Mouse (Mus musculus) cerebellum, adult 9-11 months (tissue): ENCODE data around the gene Arhgap10.
"Not testable (repeated sequence)": the region's sequence is repeated elsewhere in the genome, so short reads cannot be mapped to it uniquely, and the experiment has no call there.

Experiments used
- DNase-seq: peaks from one replicate; pipeline ENCODE4 v3.0.0; 2022

Gene Arhgap10

DNA sequence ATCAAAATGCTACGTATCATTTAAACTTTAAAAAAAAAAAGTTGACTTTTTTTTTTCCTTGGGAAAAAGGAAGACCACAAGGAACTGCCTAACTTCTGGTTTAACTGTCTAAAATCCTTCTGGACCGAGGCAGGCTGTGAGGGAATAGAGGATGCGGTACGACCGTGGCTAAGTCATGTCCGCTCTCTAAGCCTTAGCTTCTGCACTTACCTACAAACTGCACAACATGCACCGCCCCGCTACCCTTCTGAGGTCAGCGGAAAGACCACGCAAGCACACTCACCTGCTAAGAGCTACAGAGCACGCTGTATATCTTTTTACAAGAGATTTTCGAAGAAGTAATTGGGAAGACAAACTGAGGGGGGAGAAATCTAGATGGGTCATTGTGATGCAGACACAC, 186.6 kb downstream of the Arhgap10 start:
- no peak for DNase-seq

DNA sequence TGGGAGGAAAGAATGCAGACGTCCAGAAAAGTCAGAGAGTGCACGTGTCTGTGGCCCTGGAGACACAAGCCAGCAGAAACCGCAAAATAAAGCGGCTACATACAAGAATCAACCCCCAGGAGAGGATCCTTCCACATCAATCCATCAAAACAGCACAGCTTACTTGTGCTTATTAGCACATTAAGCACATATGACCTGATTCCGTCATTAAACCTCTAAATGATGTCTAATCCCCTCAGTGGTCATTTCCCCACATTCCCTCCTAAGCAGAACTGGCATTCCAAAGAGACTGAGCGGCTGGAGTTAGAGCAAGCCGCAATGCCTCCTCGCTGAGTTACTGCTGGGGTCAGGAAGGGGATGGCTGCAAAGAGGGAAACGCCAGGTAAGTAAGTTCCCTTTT, 187.4 kb downstream of the Arhgap10 start:
- no peak for DNase-seq

DNA sequence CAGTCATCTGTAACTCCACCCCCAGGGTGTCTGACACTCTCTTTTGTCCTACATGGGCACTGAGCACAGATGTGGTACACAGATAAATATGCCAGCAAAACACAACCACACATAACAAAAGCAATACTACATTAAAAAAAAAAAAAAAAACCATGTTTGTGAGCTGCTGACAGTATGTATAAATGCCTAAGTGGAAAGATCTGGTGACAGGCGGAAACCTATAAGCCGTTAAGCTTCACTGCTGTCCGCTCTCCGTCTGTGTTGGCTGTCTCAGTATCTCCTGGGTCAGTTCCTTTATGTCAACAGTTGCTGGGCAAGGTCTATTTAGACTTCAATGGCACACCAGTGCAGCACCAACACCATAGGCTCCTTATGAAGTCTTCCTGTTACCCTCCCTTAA, 188.0 kb downstream of the Arhgap10 start:
- no peak for DNase-seq

DNA sequence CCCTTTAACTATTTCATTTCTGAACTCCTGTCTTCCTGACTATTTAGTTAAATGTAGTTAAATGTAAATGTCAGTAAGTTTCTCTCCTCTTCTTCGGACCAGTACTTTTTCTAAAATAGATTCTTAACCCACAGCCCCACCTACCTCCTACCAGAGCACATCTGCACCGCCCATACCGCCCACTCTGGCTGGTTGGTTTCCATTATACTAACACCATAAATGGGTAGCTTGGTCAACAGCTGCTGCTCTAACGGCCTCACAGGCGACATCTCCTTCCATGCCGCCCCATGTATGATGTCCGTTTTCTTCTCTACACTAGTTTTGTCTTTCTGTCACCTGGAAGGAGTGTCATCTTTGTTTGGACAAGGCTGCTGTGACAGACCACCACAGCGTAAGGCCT, 189.3 kb downstream of the Arhgap10 start:
- DNase-seq, result no peak

DNA sequence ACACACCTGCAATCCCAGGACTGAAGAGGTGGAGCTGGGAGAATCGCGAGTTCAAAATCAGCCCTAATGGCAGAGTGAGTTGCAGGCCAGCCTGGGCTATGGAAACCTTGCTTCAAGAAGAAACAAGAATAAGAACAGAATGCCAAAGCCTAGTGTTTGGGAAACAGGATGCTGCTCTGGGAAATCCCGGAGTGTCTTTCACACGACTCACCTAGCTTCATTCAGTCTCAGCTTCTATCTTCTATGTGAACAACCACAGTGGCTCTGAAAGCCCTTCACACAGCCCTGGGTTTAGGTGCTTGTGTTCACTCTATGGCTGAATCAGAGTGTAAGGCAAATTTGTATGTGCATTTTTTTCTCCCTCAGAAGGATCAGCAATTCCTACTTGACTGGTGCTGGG, 190.4 kb downstream of the Arhgap10 start:
- no peak for DNase-seq

DNA sequence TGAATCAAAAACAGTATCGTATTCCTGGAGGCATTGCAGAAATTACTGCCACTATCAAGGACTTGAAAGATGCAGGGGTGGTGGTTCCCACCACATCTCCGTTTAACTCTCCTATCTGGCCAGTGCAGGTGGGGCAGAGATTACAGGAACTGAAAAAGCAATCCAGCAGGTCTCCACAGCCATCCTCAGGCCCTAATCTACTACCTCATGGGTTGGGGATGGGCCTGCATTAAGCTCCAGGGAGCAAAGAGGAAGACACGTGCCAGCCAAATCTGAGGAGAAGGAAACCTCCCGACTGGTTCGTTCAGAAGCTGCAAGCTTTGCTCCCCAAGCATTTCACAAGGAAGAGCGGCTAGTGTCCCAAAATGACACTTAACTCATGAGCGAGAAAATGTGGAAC, 195.0 kb downstream of the Arhgap10 start:
- not testable (repeated sequence) for DNase-seq

DNA sequence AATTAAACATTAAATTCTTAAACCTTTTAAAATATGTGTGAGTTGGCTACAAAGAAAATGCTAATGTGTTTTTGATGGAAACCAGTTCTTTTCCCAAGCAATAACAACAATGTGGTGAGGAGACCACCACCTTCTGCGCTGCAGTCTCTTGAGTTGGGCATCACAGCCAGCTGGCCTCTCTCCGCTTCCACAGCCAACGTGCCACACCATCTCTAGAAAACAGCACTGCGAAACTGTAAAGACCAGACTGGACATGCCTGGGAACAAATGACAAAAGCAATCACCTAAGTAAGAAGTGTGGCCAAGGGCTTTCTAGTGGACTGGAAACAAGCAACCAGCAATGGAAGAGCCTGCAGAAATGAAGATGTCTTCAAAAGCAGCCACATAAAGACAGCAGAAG, 195.9 kb downstream of the Arhgap10 start:
- DNase-seq, result no peak

DNA sequence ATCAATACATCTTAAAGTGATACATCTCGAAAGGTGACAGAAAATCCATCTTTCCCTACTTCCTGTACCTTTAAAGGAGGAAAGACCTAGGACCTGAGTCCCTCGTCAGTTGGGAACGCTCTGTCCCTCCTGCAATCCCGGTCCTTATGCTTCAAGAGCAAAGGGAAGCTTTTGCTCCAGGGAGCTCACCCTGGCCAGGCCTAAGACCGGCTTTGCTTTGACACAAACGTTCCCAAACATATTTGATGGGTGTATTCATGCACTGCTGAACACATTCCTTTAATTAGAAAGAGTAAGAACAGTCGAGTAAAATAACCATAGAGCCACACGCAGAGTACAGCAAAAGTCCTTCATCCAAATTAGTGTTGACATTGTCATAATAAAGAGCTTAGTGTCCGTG, 199.2 kb downstream of the Arhgap10 start:
- DNase-seq, result no peak

DNA sequence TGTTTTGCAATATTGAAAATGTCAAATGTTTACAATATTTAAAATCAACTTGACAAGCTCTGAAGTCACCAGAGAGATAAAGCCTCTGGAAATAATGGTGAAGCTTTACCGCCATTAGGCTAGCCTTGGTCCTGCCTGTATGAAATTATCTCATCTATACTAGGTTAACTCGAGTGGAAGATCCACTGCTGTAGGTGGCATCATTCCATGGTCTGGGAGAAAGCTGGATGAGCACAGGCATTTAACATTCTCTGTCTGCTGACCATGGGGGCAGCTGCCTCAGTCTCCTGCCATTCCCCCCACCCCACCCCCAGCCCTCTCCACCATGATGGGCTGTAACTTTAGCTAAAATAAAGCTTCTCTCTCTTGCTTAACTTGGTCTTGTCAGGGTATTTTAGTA, 200.0 kb downstream of the Arhgap10 start:
- no peak for DNase-seq

DNA sequence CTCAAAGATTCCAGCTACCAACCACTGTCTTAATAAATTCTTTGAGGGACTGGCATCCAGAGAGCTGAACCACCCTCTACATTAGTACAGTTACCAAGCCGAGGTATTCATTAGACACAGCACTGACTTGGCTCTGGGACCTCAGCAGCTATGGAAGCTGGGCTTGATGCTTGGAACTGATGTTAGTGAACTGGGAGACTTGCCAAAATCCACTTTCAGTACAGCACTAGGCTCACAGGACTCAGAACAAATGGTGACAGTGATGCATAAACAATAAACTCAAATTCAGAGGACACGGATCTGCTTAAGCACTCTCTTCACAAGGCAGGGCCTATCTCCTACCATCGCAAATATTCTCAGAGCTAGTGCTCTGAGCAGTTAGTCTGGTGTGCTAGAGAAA, 204.8 kb downstream of the Arhgap10 start:
- DNase-seq, result no peak

DNA sequence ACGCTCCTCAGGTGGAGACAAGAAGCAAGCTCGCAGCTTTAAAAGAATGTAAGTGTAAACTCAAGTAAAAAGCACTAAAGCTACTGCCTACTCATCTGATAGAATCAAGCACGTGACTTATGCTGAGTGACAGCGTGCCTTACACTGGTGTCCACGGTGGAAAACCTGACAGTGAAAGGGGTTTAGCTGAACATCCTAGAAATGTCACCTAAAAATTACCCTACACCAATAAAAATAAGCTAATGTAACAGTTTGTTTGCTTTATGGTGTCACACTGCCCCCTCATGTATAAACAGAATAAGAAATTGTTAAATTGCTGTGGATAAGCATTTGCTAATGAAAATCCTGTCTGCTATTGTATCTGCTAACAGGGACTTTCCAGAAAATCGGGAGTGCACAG, 206.0 kb downstream of the Arhgap10 start:
- DNase-seq, result no peak

DNA sequence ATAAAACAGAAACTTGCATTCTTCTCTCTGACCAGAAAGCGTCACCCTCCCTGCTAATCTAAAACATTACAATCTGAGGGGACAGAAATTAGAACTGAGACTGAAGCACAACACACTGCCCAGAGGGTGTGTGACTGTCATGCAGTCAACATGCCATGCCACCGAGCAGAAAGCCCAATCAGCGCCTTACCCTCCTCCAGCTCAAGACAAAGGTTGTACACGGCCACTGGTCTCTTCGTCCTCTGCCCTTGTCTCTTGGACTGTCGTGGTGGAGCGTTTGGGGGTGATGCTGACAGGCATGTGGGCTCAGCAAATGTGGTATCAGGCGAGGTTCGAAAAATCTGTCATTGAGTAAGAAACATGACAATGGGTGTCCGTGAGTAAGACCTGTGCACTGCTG, 207.2 kb downstream of the Arhgap10 start:
- no peak for DNase-seq

DNA sequence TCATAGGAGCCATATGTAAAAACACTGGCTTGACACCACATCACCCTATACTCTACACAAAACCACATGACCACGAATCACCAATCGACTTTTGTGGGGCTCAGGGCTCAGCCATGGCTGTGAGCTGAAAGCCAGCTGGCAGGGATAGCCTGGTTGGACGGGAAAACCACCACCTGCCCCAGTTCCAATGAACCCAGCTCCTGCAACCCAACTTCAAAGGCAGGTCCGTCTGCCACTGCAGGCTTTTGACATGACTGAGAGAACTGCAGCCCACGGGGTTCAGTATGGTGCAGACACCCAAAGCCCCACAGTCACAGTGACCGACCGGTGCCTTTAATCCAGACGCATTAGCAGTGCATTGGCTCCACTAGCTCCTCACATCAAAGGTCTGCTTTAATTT, 207.7 kb downstream of the Arhgap10 start:
- DNase-seq, result peak; percentile 24

DNA sequence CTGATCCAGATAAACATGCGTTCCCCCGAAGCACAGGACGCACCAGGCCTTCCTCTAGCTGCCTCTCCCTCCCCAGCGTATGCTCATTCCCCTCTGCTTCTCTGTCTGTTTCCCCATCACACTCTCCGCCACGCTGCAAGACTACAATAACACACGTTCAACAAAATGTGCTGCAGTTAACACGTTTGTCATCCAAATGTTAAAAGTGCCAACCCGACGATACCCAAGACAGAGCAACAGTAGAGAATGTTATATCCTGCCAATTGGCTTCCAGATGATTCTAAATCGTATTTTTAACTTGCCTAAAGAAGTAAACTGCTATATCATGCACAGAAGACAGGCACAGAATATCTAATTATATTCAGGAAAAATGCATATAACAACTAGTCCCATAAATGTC, 223.2 kb downstream of the Arhgap10 start:
- DNase-seq, result no peak

DNA sequence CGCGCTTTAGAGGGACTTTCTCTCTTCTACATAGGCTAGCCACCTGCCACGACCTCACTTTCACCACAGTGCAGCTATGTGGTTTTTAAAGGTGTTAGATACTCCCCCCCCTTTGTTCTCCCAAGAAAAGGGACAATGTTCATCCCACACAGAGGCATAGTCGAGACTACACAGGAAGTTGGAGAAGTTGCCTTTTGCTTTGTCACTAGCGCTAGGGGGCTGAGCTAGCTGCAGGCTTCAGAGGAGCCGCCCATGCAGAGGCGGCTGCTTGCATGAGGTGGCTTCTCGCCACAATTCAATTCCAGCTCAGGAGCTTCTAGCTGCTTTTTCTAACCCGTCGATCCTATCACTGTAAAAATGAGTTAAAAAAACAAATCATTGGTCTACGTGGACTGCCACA, 225.1 kb downstream of the Arhgap10 start:
- DNase-seq, result no peak

DNA sequence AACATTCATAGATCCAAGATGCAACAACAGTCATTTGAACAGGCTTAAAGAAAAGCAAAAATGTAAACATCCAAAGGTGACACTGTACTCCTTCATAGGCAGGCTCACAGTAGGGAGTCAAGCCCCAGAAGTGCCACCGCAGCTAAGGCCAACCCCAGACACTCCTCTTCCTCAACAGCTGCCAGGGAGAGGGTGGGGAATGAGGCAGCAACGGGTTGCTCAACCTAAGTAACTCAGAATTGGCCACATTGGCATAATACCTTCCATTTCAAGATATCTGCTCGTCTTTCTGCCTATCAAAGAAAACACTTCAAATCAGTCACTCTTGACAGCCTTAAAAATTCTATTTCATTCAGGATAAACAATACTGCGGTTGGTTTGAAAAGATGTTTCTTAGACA, 225.6 kb downstream of the Arhgap10 start:
- no peak for DNase-seq

DNA sequence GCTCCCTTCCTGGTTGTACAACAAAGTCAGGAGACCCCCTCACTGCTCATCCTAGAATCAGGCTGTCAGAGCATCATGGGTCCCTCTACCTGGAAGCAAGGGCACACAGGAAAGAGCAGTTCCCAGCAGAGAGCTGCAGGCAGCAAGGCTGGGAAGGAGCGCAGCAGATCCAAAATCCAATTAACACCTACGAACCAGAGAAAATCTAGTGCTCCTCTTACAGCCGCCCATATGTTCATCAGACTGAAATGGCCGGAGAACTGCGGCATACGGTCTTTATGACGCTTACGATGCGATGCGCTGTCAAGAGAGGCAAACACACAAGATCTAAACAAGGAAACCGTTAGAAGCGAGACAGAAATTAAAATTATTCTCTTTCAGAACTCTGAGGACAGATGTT, 229.3 kb downstream of the Arhgap10 start:
- no peak for DNase-seq

DNA sequence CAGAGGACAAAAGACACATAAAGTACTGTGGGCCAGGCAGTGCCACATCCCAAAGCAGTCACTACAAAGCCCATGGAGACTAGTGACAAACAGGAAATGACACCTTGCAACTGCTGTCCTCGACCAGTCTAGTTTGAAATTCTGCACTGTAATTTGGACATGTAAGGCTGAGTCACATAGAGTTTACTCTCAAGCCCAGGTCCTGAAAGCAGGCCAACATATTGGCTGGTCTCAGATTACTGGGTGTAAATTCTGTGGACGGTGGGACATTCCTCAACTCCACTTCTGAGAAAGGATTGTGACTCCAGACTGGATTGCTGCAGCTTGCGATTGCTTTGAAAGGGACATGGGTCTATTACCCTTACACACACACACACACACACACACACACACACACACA, 229.7 kb downstream of the Arhgap10 start:
- DNase-seq, result no peak

DNA sequence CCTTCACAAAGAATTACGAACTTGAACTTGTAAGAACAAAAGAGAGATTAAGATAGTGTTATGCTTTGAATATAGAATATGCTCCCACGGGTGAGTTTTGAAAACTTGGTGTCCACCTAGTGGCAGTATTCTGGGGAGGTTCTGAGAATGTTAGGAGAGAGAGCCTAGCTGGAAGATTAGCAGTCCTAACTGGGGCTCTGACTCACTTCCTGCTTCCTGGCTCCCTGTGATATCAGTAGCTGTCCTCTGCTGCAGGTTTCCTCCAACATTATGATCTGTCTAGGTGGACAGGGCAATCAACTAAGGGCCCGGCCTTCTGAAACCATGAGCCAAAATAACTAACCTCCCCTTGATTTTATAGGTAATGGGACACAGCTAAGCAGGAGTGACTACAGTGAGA, 233.3 kb downstream of the Arhgap10 start:
- DNase-seq, result no peak

DNA sequence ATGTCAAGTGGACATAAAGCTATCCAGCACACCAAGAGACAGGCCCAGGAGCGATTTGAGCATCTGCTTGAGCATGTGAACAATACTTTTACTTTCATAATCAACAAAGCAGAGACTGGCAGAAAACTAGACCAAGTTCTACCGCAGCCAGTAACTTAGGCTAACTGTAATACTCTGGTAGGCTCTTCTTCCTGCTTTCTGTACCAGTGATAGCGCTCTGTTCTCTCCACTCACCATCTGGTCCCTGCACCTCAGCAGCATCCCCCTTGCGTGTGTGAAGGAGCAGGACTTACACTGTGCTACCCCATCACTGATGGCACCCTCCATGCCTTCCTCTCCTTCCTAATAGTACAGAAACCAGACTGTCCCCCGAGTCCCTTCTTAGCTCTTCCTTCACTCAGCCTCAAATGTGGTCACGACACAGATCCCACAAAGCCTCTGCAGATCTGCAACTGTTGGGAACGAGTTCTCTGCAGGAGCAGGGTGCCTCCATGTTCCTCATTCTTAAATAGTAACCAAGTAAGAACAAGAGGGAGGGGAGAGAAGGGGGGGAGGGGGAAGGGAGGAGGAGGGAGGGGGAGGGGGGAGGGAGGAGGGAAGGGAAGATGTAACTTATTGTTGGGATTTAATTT, 235.0 kb downstream of the Arhgap10 start:
- DNase-seq, result no peak

DNA sequence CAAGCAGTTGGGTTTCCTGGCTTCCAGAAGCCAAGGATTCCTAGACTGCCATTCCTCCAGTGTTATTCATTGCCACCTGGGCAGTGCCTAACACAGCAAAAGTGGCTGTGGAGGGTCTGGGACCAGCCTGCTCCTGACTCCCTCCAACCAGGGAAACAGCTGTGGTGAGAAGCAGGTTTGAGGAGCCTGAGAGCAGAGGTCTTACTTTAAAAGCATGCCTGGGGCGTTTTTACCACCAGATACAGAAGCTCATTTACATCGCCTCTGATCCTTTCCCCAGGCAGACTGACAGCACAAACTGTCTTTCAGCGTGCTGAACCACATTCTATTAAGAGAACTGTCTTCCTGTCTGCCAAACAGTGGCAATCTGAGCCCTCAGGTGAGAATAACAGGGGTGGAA, 237.8 kb downstream of the Arhgap10 start:
- no peak for DNase-seq

DNA sequence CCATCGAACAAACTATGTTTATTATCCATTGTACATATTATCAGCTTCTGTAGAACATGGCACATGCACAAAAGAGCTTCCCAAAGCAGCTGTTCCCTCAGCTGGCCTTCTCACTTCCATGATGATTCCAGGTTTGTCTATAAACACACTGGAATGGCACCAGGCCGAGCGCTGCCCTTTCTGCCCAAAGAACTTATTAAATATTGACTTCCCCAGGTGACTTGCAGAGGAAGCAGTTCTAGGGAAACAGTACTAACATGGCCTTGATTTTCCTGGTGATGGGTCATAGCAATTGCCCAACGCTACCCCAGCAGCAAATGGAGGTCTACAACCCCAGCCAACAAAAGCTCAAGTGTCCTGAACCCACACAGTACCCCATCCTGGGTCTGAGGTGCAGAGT, 239.5 kb downstream of the Arhgap10 start:
- DNase-seq, result no peak

DNA sequence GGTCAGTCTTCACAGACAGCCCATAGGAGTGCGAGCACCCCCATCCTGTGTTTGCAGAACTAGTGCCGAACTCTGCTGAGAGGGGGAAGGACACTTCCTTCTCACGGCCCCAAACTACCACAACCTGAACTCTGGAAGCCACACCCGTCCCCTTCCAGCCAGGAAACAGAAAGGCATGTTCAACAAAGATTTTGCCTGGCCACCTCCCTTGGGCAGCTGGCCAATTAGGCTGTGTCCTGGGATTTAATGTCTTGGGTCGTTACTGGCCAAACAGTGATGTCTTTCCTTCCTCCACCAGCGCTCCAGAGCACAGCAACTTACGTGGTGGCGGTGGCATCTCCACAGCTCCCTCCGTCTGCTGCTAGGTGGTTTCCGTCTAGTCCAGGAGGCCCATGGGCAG, 240.9 kb downstream of the Arhgap10 start:
- no peak for DNase-seq

DNA sequence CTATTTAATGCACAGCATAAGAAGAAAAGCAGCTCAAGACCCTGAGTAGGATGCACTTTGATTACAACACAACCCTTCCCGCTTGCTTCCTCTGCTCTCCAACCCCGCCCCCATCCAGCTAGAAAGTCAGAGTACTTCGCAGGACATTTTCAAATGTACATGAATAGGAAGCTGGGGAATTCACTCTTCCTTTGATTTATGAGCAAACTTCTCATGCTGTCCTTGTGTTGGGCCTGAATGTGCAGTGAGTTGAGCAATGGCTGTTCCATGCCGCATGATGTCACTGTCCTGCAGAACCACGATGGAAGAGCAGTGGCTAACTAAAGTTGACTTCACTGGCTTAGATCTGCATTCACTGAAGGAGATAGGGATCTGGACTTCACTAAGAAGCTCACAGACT, 242.2 kb downstream of the Arhgap10 start:
- no peak for DNase-seq

DNA sequence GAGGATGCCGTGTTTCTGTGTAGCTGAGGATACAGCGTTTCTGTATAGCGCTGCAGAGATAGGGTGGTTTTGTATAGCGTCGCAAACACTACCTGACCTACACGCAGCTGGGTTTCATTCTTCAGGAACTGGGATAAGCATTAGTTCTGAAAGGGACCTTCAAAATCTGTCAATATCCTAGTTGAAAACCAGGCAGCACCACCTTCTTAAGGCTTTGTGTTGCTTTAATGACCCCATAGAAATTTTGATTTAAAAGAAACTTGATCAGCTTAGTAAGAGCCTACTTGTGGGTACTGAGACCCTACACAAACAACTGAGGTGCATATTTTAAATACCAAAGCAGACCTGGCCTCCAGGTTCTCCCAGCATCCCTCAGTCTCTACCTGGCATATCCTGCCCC, 245.6 kb downstream of the Arhgap10 start:
- DNase-seq, result no peak

DNA sequence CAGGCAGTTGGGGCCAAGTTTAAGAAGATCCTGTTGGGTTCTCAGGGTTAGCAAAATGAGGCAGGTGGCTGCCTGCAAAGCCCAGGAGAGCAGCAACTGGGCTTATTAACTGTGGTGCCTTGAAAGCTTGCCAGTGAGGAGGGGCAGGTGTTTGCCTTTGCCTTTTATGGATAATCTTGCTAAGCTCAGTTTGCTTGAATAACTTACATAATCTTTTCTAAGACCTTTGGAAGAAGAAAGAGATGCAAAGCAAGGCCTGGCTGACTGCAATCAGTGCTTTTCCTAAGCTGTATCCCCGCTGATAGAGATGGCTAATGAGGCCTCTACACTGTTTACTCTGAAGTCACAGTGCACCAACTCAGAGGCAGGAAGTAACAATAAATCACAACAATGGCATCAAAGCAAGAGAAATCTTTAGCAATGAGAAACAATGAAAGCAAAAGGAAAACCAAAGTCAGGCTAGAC, 249.8 kb downstream of the Arhgap10 start:
- no peak for DNase-seq
